Mouse (Mus musculus): ENCODE measurements around the gene Selenbp1. TPM values are rescaled to one million over a fixed set of nuclear protein-coding genes. Genes with fewer than 3 reads are reported as not detected.
"Not testable (repeated sequence)": the region's sequence is repeated elsewhere in the genome, so short reads cannot be mapped to it uniquely, and the experiment has no call there.

The Selenbp1 gene
- total RNA-seq (2021) = 10 to 100 TPM; 10.1 to 28.6 TPM
- long read RNA-seq, experiment 1, transcript Selenbp1-201 (12 exons, 1,712 nt) = major isoform, 38 of 46 reads
- long read RNA-seq, experiment 1, partial matches to known transcripts = 7 of 46 reads
- long read RNA-seq, experiment 1, other reads (novel, unspliced or antisense) = 1 of 46 reads
- long read RNA-seq, experiment 2, transcript Selenbp1-201 (12 exons, 1,712 nt) = major isoform, 29 of 38 reads
- long read RNA-seq, experiment 2, partial matches to known transcripts = 2 of 38 reads
- long read RNA-seq, experiment 2, other reads (novel, unspliced or antisense) = 7 of 38 reads

DNA sequence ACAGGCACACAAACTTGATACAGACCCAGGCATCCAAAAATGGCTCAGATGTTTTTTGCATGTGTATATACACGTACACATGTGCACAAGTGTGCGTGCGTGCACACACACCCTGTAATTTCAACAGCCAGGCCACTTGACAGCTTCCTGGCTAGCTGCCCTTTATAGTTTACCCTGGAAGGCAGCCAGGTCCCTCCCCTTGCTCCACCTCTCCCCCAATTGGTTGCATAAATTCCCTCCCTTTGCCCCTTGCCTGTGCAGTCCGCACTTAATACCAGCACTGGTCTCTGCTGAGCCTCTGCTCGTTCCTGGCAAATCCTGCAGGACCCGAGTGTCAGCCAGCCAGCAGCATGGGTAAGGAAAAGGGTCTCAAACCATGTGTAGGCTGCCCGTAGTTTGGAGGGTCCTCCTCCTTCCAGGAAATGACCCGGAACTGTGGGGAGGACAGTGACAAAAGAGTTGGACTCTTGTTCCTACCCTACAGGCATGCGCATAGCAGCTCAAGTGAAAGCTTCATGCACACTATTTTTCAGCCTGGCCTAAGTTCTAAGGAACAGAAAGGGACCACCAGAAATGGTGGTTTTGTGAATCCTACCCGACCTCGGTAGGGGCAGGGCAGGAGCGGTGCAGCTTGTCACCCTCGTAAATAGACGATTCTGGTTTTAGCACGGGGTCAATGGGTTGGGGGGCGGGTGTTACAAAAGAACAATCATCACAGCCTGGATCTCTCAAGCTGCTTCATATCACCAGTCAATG lies at the start of gene Selenbp1:
Gene Selenbp1 (plus strand): TSS at position 248 of the 756 bp plus-strand sequence.
- DNase-seq = peak; percentile 82
- peak within 1 kb of the TSS; percentile 90 for H3K27ac ChIP-seq
- H3K4me3 ChIP-seq = peak within 1 kb of the TSS; percentile 68
- intact Hi-C loops (cut with DNase I) = no loop called here
- TF ChIP-seq CTCF (IDR thresholded peaks at IDR 0.05) = no peak

DNA sequence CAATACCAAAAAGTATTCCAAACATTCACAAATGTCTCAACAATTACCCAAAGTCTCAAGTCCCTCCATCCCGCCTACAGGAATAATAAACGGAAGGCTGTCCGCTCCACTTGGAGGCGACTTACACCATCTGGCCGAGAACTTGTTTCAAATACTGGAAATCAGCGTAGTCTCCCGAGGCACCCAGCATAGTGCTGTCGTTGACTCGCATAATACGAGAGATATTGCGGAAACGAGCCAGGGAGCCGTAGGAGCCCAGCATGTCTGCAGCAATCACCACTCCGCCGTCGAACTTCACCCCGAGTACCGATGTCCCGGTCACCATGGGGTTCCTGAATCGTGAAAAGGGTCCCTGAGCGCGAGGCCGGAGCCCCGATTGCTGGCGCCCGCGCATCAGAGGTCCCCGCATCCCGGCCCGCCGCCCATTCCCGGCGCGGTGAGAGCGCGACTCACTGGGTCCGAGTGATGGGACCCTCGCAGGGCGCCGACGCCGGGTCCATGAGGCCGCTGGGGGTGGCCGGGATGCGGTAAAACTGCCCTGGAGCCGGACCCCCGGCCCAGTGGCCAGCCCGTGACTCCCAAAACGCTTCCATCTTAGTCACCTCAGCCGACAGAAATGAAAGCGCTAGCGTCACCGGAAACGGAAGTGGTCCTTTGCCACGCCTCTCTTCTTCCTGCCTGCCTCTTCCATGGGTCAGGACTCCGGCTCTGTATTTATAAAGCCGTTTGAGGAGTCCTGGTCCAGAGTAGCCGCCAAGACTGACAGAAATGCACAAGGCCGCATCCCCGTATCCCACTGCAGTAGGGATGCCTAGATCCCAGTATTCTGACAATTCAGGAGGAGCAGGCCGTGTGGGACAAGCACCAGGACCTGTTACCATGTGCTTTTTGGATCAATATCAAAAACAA lies 46.3 kb upstream of the Selenbp1 start, which contains the start of gene Psmb4:
Gene Psmb4 (minus strand): TSS at position 646 of the 909 bp plus-strand sequence.
- intact Hi-C loops (cut with DNase I) = loop anchor here (5.0 kb wide), 1 partner anchor 111 kb away; no protein-coding TSS in a partner anchor
- H3K27ac ChIP-seq = peak within 1 kb of the TSS; percentile 96
- H3K4me3 ChIP-seq = peak within 1 kb of the TSS; percentile 84
- no peak for TF ChIP-seq CTCF (IDR thresholded peaks at IDR 0.05)
- peak; percentile 89 for DNase-seq

DNA sequence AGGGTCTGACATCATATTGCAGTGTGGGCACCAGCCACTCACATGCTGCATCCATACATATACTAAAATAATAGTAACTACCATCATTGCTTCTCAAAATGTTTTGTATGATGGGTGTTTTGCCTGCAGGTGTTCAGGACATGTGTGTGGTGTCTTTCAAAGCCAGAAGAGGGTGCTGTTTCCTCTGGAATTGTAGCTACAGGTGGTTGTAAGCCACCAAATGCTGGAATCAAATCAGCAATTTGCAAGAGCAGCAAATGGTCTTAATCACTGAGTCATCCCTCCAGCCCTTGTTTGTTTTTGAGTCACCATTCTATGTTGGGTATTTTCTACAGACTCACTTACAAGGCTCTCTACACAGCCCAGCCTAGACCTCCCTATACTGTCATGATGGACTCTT lies 44.3 kb upstream of the Selenbp1 start:
- Histone ChIP-seq H3K27ac (no peak overlapping the region), H3K4me3 (no peak overlapping the region)
- intact Hi-C loops (cut with DNase I) = loop anchor here (5.0 kb wide), 1 partner anchor 109 kb away; no protein-coding TSS in a partner anchor
- TF ChIP-seq CTCF (IDR thresholded peaks at IDR 0.05) = peak; percentile 62
- no peak for DNase-seq

DNA sequence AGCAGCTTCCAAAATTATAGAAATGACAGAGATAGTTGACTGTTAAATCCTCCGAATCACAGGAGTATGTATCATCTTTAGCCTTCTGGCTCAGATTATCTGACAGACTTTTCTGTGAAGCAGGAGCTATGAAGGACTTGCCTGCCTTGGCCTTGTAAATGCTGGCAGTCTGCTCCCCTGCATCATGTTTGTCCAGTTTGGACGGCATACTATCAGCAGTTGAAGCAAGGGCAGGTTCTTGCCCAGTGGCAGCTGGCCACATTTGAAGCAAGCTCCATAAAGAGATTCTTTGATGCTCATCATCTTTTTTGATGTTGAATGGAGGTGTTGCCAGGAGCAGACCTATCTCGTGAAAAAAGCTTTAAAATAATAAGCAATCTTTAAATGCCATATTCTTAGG lies 38.8 kb upstream of the Selenbp1 start:
- Histone ChIP-seq H3K27ac (no peak overlapping the region), H3K4me3 (no peak overlapping the region)
- intact Hi-C loops (cut with DNase I) = no loop called here
- no peak for TF ChIP-seq CTCF (IDR thresholded peaks at IDR 0.05)
- DNase-seq = no peak

DNA sequence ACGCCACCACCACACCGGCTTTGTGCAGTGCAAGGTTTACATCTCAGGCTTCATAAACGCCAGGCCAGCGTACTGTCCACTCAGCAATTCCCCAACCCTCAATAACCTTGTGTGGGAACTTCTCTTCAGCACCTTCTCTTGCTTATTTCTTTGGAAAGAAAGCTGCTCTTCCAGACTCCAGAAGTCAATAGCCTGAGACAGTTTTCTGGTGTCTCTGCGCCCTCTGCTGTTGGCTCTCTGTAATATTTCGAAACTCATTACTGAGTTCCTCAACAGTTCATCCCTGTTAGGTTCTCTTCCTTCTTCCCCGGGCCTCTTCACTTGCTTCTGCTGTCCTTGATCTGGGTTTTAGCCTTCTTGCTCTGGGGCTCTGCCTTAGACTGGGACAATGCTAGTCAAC lies 30.1 kb upstream of the Selenbp1 start:
- Histone ChIP-seq H3K4me3 (no peak overlapping the region), H3K27ac (no peak overlapping the region)
- intact Hi-C loops (cut with DNase I) = loop anchor here (5.0 to 10.0 kb wide), 2 partner anchors 285 to 538 kb away; partner anchors contain the start of gene C2cd4d
- peak; percentile 72 for DNase-seq
- TF ChIP-seq CTCF (IDR thresholded peaks at IDR 0.05) = peak; percentile 77

DNA sequence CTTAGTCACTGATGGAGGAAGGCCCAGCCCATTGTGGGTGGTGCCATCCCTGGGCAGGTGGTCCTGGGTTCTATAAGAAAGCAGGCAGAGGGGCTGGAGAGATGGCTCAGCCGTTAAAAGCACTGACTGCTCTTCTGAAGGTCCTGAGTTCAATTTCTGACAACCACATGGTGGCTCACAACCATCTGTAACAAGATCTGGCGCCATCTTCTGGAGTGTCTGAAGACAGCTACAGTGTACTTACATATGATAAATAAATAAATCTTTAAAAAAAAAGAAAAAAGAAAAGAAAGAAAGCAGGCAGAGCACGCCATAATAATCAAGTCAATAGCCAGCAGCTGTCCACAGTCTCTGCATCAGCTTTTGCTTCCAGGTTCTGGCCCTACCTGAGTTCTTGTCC lies 28.1 kb upstream of the Selenbp1 start:
- intact Hi-C loops (cut with DNase I) = loop anchor here (5.0 to 10.0 kb wide), 2 partner anchors 287 to 540 kb away; partner anchors contain the start of gene C2cd4d
- not testable (repeated sequence) for H3K27ac ChIP-seq, H3K4me3 ChIP-seq, DNase-seq
- TF ChIP-seq CTCF (IDR thresholded peaks at IDR 0.05) = peak; percentile 31; the same call in 1 of the 2 replicates

DNA sequence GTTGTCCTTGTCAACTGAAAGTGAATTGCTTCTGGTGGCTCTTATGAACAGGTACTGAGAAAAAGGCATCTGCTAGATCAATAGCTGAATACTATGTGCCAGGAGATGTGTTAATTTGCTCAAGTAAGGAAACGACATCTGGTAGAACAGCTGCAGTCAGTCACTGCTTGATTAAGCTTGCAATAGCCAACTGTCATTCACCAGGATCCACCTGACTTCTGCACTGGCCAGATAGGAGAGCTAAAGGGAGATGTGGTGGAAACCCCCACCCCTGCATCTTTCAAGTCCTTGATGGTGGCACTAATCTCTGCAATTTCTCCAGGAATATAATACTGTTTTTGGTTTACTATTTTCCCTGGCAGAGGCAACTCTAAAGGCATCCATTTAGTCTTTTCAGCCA lies 26.4 kb upstream of the Selenbp1 start:
- no peak for DNase-seq
- intact Hi-C loops (cut with DNase I) = loop anchor here (10.0 kb wide), 1 partner anchor 542 kb away; the partner anchor contains the start of gene C2cd4d
- H3K27ac ChIP-seq = no peak overlapping the region
- TF ChIP-seq CTCF (IDR thresholded peaks at IDR 0.05) = no peak
- H3K4me3 ChIP-seq = no peak overlapping the region

DNA sequence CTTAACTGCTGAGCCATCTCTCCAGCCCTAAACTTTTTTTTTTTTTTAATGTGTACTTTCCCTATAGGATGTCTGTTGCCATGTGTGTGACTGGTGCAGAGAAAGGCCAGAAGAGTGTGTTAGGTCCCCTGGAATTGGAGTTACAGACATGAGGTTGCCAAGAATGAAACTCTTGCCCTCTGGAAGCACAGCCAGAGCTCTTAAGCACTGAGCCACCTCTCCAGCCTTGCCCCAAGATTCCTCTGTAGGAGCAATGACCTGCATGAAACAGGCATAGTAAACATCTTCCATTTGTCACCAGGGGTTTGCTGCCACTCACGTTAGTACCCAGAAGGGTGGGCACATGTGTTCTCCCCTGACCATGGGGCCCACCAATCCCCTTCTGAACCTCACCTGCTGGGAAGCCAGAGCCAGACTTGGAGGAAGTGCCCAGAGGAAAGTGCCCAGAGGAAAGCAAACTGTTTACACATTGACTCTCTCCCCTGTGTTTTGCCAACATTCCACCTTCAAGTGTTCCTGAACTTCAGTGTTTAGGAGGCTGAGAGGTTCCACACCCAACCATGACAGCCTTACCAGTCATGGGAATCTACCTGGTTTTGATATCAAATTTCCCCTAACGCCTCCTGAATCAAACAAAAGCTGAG lies 21.7 kb upstream of the Selenbp1 start:
- H3K27ac ChIP-seq = no peak overlapping the region
- no peak for TF ChIP-seq CTCF (IDR thresholded peaks at IDR 0.05)
- no peak for DNase-seq
- intact Hi-C loops (cut with DNase I) = no loop called here
- H3K4me3 ChIP-seq = no peak overlapping the region

DNA sequence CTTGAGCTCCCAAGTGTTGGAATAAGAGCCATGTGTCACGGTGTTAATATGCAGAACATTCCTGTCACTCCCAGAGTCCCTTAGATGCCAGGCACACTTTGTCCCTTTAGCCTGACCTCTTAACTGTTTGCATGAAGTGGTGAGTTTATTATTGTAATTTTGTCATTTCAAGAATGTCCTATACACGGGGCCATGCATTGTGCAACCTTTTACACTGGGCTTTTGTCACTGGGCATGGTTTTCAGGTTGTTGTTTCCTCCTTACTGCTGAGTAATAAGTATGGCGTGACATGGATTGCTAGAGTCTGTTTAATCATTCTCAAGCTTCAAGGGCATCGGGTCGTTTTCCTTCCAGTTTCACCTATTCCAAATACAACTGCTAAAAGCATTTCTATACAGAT lies 19.1 kb upstream of the Selenbp1 start:
- Histone ChIP-seq H3K27ac (no peak overlapping the region), H3K4me3 (no peak overlapping the region)
- intact Hi-C loops (cut with DNase I) = no loop called here
- no peak for TF ChIP-seq CTCF (IDR thresholded peaks at IDR 0.05)
- no peak for DNase-seq

DNA sequence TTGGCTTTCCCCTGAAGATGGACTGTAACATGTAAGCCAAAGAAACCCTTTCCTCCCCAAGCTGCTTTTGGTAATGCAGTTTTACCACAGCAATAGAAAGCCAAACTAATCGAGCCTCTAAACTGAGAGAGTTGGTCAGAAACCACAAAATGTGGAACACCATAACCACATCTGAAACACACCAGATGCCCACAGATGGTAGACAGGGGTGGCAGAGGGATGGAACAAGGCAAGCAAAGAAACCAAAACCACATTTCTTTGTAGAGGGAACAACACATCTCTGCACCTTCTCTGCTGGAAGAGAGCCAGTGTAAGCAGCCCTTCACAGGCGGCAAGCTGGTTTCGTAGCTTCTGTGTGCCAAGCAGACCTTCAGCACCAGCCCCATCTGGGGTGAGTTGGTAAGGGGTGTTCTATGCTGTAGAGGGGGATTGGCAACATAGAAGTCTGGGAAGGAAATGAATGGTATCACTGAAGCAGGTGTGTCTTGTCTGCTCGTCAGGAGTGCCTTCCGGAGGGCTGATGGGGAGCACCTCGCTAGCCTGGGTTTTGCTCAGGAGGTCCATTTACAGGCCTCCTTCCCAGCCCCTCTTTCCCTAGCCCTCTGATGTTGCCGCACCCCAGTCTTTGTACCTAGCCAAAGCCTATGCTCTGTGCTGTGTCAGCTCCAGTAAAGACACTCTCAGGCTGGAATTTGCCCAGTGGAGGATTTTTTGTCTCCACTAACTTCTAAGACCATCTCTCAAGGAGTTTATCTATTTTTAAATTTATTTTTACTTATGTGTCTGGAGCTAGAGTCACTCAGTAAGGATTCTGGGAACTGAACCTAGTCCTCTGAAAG lies 16.7 kb upstream of the Selenbp1 start:
- TF ChIP-seq CTCF (IDR thresholded peaks at IDR 0.05) = no peak
- no peak overlapping the region for H3K27ac ChIP-seq
- H3K4me3 ChIP-seq = no peak overlapping the region
- no peak for DNase-seq
- intact Hi-C loops (cut with DNase I) = no loop called here

DNA sequence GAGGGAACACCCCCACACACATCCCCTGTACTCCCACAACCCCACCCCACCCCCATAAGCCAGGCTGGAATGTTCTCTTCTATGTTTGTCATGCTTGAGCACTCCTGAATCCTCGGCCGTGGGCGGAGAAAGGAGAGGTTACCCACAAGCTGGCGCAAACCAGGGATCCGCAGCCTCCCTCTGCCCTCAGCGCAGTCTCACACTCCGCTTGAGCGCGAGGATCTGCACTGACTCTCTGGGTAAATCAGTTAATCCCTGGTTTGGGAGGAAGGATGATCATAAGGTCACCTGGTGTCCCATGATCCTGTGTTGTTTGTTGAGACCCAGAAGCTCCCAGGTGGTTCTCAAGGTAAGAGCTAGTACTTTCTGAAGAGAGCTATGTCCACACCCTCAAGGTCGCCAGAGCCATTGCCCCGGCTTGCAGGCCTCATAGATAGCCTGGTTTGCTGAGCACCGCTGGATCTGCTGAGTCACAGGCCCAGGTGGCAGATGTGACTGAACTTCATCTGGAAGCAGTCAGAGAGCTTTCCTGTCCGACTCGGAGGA lies 15.0 kb upstream of the Selenbp1 start:
- no peak overlapping the region for H3K4me3 ChIP-seq
- no peak for DNase-seq
- TF ChIP-seq CTCF (IDR thresholded peaks at IDR 0.05) = no peak
- H3K27ac ChIP-seq = no peak overlapping the region
- intact Hi-C loops (cut with DNase I) = no loop called here
